Mouse (Mus musculus): ENCODE data around the gene Gm45062. TPM values are rescaled to one million over a fixed set of nuclear protein-coding genes. Genes with fewer than 3 reads are reported as not detected.

Gene Gm45062
- total RNA-seq, 1 experiment = 1.5 TPM

DNA sequence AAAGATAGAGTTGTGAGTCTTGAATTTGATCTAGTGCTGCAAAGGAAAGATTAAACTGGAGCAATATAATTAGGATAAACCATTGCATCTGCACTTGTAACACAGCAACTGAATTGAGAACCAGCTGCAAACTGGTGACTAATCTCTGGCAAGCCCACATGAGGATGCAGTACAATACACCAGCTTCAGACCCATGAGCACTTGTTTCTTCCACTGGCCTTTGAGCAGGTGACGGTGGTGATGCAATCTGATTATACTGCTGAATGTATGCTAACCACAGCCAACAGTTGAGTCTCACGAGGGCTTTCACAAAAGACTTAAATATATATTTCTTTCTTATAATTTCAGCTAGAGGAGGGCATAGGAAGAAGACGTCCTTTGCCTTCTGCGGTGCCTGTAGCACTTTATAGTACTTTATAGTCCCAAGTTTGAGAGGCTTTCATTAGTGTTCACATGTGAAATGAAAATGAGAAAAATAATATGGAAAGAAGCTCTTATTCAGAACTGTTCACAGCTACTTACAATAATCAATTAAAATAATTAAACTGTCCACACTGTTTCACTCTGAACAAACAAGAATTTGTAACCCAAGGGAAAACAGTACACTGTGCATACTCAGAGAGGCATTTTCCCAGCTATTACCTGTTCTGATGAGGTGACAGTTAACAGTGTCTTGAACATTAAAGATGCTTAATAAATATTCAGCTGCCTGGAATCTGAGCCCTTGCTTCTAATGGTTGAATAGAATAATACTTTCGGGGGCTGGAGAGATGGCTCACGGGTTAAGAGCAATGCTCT, 40.0 kb downstream of the Gm45062 start:
- Histone ChIP-seq H3K9me3 (ENCODE audit: control insufficient read depth, insufficient read depth, low read depth, low read length) (no peaks in the 10 kb centered on the region), H3K4me1 (ENCODE audit: control insufficient read depth in 2 of 2, insufficient read depth in 2 of 2, low read length in 2 of 2, poor library complexity in 1 of 2) (no peaks in the 10 kb centered on the region), H3K27ac (ENCODE audit: insufficient read depth, low read depth, low read length, poor library complexity, severe bottlenecking) (no peak overlapping the region), H3K36me3 (ENCODE audit: control insufficient read depth, insufficient read depth, low read length, poor library complexity, severe bottlenecking) (no peaks in the 10 kb centered on the region), H3K4me3 (ENCODE audit: insufficient read depth in 1 of 2, low read depth in 1 of 2, low read length in 2 of 2, poor library complexity in 1 of 2, severe bottlenecking in 1 of 2) (no peak overlapping the region), H3K9ac (ENCODE audit: insufficient read depth, low read depth, low read length, poor library complexity, severe bottlenecking) (no peak overlapping the region)
- DNase-seq (ENCODE audit: low read depth, low spot score) = no peak
- TF ChIP-seq ZC3H11A (IDR thresholded peaks at IDR 0.05; ENCODE audit: borderline replicate concordance, low read depth, low read length) (no peak), HCFC1 (IDR thresholded peaks at IDR 0.05; ENCODE audit: borderline replicate concordance, insufficient read depth, low read length) (no peak), MAFK (IDR thresholded peaks at IDR 0.05; ENCODE audit: insufficient read depth, low read depth, low read length) (no peak), CHD2 (IDR thresholded peaks at IDR 0.05; ENCODE audit: low read depth, low read length) (no peak), ZNF384 (IDR thresholded peaks at IDR 0.05; ENCODE audit: low read depth, low read length) (no peak)
- in situ Hi-C loops (cut with MboI; ENCODE audit: low sequenced_read_pairs in 2 of 2, unreplicated experiment in 2 of 2) = no loop called here

- in situ Hi-C loops (cut with MboI; ENCODE audit: low sequenced_read_pairs in 2 of 2, unreplicated experiment in 2 of 2) = no loop called here
- TF ChIP-seq ZNF384 (IDR thresholded peaks at IDR 0.05; ENCODE audit: low read depth, low read length) = no peak
- no peak for TF ChIP-seq MAFK (IDR thresholded peaks at IDR 0.05; ENCODE audit: insufficient read depth, low read depth, low read length)
- TF ChIP-seq CHD2 (IDR thresholded peaks at IDR 0.05; ENCODE audit: low read depth, low read length) = no peak
- TF ChIP-seq ZC3H11A (IDR thresholded peaks at IDR 0.05; ENCODE audit: borderline replicate concordance, low read depth, low read length) = no peak
- no peak for DNase-seq (ENCODE audit: low read depth, low spot score)
- no peak overlapping the region for H3K9ac ChIP-seq (ENCODE audit: insufficient read depth, low read depth, low read length, poor library complexity, severe bottlenecking)
- H3K4me1 ChIP-seq (ENCODE audit: control insufficient read depth in 2 of 2, insufficient read depth in 2 of 2, low read length in 2 of 2, poor library complexity in 1 of 2) = no peaks in the 10 kb centered on the region
- no peaks in the 10 kb centered on the region for H3K36me3 ChIP-seq (ENCODE audit: control insufficient read depth, insufficient read depth, low read length, poor library complexity, severe bottlenecking)
- no peaks in the 10 kb centered on the region for H3K9me3 ChIP-seq (ENCODE audit: control insufficient read depth, insufficient read depth, low read depth, low read length)
- H3K27ac ChIP-seq (ENCODE audit: insufficient read depth, low read depth, low read length, poor library complexity, severe bottlenecking) = no peak overlapping the region
- H3K4me3 ChIP-seq (ENCODE audit: insufficient read depth in 1 of 2, low read depth in 1 of 2, low read length in 2 of 2, poor library complexity in 1 of 2, severe bottlenecking in 1 of 2) = no peak overlapping the region
Observed at GRCm38 (mm10) chr6:8307878-8308775, 48.9 kb downstream of the Gm45062 start.

DNA sequence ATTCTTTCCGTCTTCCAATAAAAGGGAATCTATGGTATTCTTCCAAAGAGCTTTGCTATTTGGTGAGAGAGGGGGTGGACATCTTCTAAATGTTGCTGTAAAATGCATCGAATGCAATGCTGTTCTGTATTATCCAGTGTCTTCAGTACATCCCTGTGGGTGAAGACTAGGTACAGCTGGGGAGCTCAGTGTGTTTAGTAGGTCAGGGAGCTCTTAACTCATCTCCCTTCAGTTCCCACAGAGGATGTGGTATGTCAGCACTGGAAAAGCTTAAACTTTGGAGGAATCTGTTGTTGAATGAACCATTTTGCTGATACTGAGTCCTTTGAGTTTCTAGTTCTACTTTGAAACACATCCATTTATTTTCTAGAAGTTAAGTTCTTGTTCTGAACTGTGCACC, 53.3 kb downstream of the Gm45062 start:
- Histone ChIP-seq H3K9ac (ENCODE audit: insufficient read depth, low read depth, low read length, poor library complexity, severe bottlenecking) (no peak overlapping the region), H3K4me1 (ENCODE audit: control insufficient read depth in 2 of 2, insufficient read depth in 2 of 2, low read length in 2 of 2, poor library complexity in 1 of 2) (no peaks in the 10 kb centered on the region), H3K27ac (ENCODE audit: insufficient read depth, low read depth, low read length, poor library complexity, severe bottlenecking) (no peak overlapping the region), H3K4me3 (ENCODE audit: insufficient read depth in 1 of 2, low read depth in 1 of 2, low read length in 2 of 2, poor library complexity in 1 of 2, severe bottlenecking in 1 of 2) (no peak overlapping the region), H3K9me3 (ENCODE audit: control insufficient read depth, insufficient read depth, low read depth, low read length) (no peaks in the 10 kb centered on the region), H3K36me3 (ENCODE audit: control insufficient read depth, insufficient read depth, low read length, poor library complexity, severe bottlenecking) (no peaks in the 10 kb centered on the region)
- in situ Hi-C loops (cut with MboI; ENCODE audit: low sequenced_read_pairs in 2 of 2, unreplicated experiment in 2 of 2) = no loop called here
- no peak for DNase-seq (ENCODE audit: low read depth, low spot score)
- TF ChIP-seq CHD2 (IDR thresholded peaks at IDR 0.05; ENCODE audit: low read depth, low read length) (no peak), HCFC1 (IDR thresholded peaks at IDR 0.05; ENCODE audit: borderline replicate concordance, insufficient read depth, low read length) (no peak), ZNF384 (IDR thresholded peaks at IDR 0.05; ENCODE audit: low read depth, low read length) (no peak), ZC3H11A (IDR thresholded peaks at IDR 0.05; ENCODE audit: borderline replicate concordance, low read depth, low read length) (no peak), MAFK (IDR thresholded peaks at IDR 0.05; ENCODE audit: insufficient read depth, low read depth, low read length) (no peak)

DNA sequence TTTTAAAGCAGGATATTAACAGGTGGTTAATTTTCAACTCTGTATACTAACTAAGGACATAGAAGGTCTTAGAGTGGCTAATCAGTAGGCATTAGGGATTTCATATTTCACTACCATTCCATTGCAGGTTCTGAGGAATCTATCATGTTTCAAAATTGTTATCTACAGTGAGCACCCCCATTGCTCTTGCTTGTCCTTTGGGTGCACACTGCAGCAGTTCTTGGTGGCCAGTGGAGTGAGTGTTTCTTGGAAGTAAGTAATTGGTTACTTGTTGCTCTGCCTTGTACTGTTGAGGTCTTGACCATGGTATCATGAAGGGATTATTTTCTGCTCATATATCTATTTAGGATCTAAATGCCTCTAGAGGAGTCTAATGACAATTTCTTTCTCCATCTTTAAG, 57.0 kb downstream of the Gm45062 start:
- no peak for DNase-seq (ENCODE audit: low read depth, low spot score)
- in situ Hi-C loops (cut with MboI; ENCODE audit: low sequenced_read_pairs in 2 of 2, unreplicated experiment in 2 of 2) = no loop called here
- Histone ChIP-seq H3K9ac (ENCODE audit: insufficient read depth, low read depth, low read length, poor library complexity, severe bottlenecking) (no peak overlapping the region), H3K9me3 (ENCODE audit: control insufficient read depth, insufficient read depth, low read depth, low read length) (no peaks in the 10 kb centered on the region), H3K4me1 (ENCODE audit: control insufficient read depth in 2 of 2, insufficient read depth in 2 of 2, low read length in 2 of 2, poor library complexity in 1 of 2) (no peaks in the 10 kb centered on the region), H3K36me3 (ENCODE audit: control insufficient read depth, insufficient read depth, low read length, poor library complexity, severe bottlenecking) (no peaks in the 10 kb centered on the region), H3K4me3 (ENCODE audit: insufficient read depth in 1 of 2, low read depth in 1 of 2, low read length in 2 of 2, poor library complexity in 1 of 2, severe bottlenecking in 1 of 2) (no peak overlapping the region), H3K27ac (ENCODE audit: insufficient read depth, low read depth, low read length, poor library complexity, severe bottlenecking) (no peak overlapping the region)
- TF ChIP-seq MAFK (IDR thresholded peaks at IDR 0.05; ENCODE audit: insufficient read depth, low read depth, low read length) (no peak), HCFC1 (IDR thresholded peaks at IDR 0.05; ENCODE audit: borderline replicate concordance, insufficient read depth, low read length) (no peak), CHD2 (IDR thresholded peaks at IDR 0.05; ENCODE audit: low read depth, low read length) (no peak), ZC3H11A (IDR thresholded peaks at IDR 0.05; ENCODE audit: borderline replicate concordance, low read depth, low read length) (no peak), ZNF384 (IDR thresholded peaks at IDR 0.05; ENCODE audit: low read depth, low read length) (no peak)
